Mouse (Mus musculus) heart, embryonic 16.5 days (tissue): ENCODE data around the gene Def8. TPM values are rescaled to one million over a fixed set of nuclear protein-coding genes. Genes with fewer than 3 reads are reported as not detected.

Experiments used
- ATAC-seq: fragments of 200-750 bp; cut with Nextera tagmentation; replicated peaks from 2 replicates; pipeline ENCODE4 v1.8.0; 2017; ENCODE audit warnings: moderate number of reproducible peaks; ENCODE audit not compliant: insufficient read depth, low FRiP score; ENCODE audit errors: extremely low read depth
- H3K27ac ChIP-seq: fragments of 300-500 bp; sonication (generic); 2 replicates; pipeline ENCODE4 v1.5.1; 2014; ENCODE audit warnings: mild to moderate bottlenecking, low read length, control low read depth, moderate library complexity
- H3K27me3 ChIP-seq: fragments of 300-500 bp; sonication (generic); 2 replicates; pipeline ENCODE4 v1.6.1; 2014; ENCODE audit warnings: low read length, mixed read lengths; ENCODE audit not compliant: control insufficient read depth, insufficient read depth
- H3K36me3 ChIP-seq: fragments of 300-500 bp; sonication (generic); 2 replicates; pipeline ENCODE4 v1.6.1; 2014; ENCODE audit not compliant: control insufficient read depth, insufficient read depth
- H3K4me1 ChIP-seq: fragments of 300-500 bp; sonication (generic); 2 replicates; pipeline ENCODE4 v1.6.1; 2014; ENCODE audit warnings: low read length, mixed read lengths; ENCODE audit not compliant: control insufficient read depth, insufficient read depth
- H3K4me2 ChIP-seq: fragments of 300-500 bp; sonication (generic); 2 replicates; pipeline ENCODE4 v1.6.1; 2014; ENCODE audit warnings: low read depth, mild to moderate bottlenecking, control low read depth, low read length
- H3K4me3 ChIP-seq: fragments of 300-500 bp; sonication (generic); 2 replicates; pipeline ENCODE4 v1.5.1; 2014; ENCODE audit warnings: mild to moderate bottlenecking, control low read depth, low read length
- H3K9ac ChIP-seq: fragments of 300-500 bp; sonication (generic); 2 replicates; pipeline ENCODE4 v1.6.1; 2014; ENCODE audit warnings: low read length, control low read depth
- H3K9me3 ChIP-seq: fragments of 300-500 bp; sonication (generic); replicated peaks from 2 replicates; pipeline ENCODE4 v1.6.1; 2016; ENCODE audit warnings: low read length; ENCODE audit not compliant: control insufficient read depth
- WGBS: fragments of 180-500 bp; shearing (Covaris S2); extraction: QIAGEN DNeasy Blood & Tissue Kit; methylation state at CpG from one replicate; pipeline ENCODE4 v1.1.7; 2014; 5-methylcytosine and 5-hydroxymethylcytosine counted together
- polyA plus RNA-seq: library from polyadenylated mRNA; unstranded; fragments of >200 nt; fragmentation: Nextera tagmentation; extraction: Ambion mirVana; gene quantifications from 2 replicates; pipeline ENCODE4 v1.2.1, GENCODE M21; 2015

The Def8 gene
- polyA plus RNA-seq: 31.3 and 31.8 TPM in 2 replicates

GRCm38 (mm10) chr8:123423441-123423840 lies at the start of gene Def8:
TSS of gene Def8 (plus strand) at chr8:123423527.
- Histone ChIP-seq H3K4me1 (peaks cover 3% of the 10 kb centered on the region; the same call in 1 of the 2 replicates), H3K27ac (no peak within 1 kb of the TSS)

GRCm38 (mm10) chr8:123374239-123374578 lies 49.1 kb upstream of the Def8 start:
- Histone ChIP-seq H3K4me1 (peaks cover 9% of the 10 kb centered on the region), H3K36me3 (0 out of 2 replicates have a peak, but pooled peaks cover 2% of the 10 kb centered on the region), H3K4me3 (peak overlapping the region; percentile 93), H3K9ac (peak overlapping the region; percentile 93), H3K27ac (peak overlapping the region; percentile 98), H3K4me2 (peak overlapping the region; percentile 84), H3K27me3 (no peaks in the 10 kb centered on the region), H3K9me3 (no peaks in the 10 kb centered on the region)
- peak; percentile 82 for ATAC-seq
- under 1% methylated on average over 20 of the region's 20 CpGs for WGBS

More at GRCm38 (mm10) chr8:123423441-123423840, at the start of gene Def8:
- H3K4me3 ChIP-seq: peak within 1 kb of the TSS; percentile 42
- H3K9me3 ChIP-seq: peaks cover 26% of the 10 kb centered on the region
- H3K27me3 ChIP-seq: no peaks in the 10 kb centered on the region
- no peak for ATAC-seq
- WGBS: 73% methylated on average over 7 of the region's 7 CpGs
- no peak within 1 kb of the TSS for H3K9ac ChIP-seq
- peak within 1 kb of the TSS; percentile 69 for H3K4me2 ChIP-seq
- H3K36me3 ChIP-seq: no peaks in the 10 kb centered on the region

- Histone ChIP-seq H3K27me3 (no peaks in the 10 kb centered on the region), H3K9ac (no peak overlapping the region), H3K9me3 (no peaks in the 10 kb centered on the region), H3K36me3 (0 out of 2 replicates have a peak, but pooled peaks cover 4% of the 10 kb centered on the region), H3K4me2 (no peak overlapping the region), H3K27ac (no peak overlapping the region), H3K4me1 (peaks cover 9% of the 10 kb centered on the region), H3K4me3 (no peak overlapping the region)
- WGBS: 84% methylated on average over 10 of the region's 10 CpGs
- ATAC-seq: no peak
Measured at GRCm38 (mm10) chr8:123375701-123376100, 47.6 kb upstream of the Def8 start.

- Histone ChIP-seq H3K27me3 (no peaks in the 10 kb centered on the region), H3K4me2 (no peak overlapping the region), H3K36me3 (0 out of 2 replicates have a peak, but pooled peaks cover 4% of the 10 kb centered on the region), H3K4me1 (peaks cover 9% of the 10 kb centered on the region), H3K9ac (no peak overlapping the region), H3K27ac (no peak overlapping the region), H3K4me3 (no peak overlapping the region), H3K9me3 (no peaks in the 10 kb centered on the region)
- 75% methylated on average over 8 of the region's 8 CpGs for WGBS
- ATAC-seq: no peak
Measured at GRCm38 (mm10) chr8:123376106-123376505, 47.2 kb upstream of the Def8 start.

GRCm38 (mm10) chr8:123381711-123382110 lies 41.6 kb upstream of the Def8 start:
- Histone ChIP-seq H3K9ac (no peak overlapping the region), H3K27ac (no peak overlapping the region), H3K9me3 (no peaks in the 10 kb centered on the region), H3K36me3 (peaks cover 48% of the 10 kb centered on the region), H3K27me3 (no peaks in the 10 kb centered on the region), H3K4me1 (no peaks in the 10 kb centered on the region), H3K4me2 (no peak overlapping the region), H3K4me3 (no peak overlapping the region)
- 87% methylated on average over 4 of the region's 4 CpGs for WGBS
- no peak for ATAC-seq

- 68% methylated on average over 8 of the region's 8 CpGs for WGBS
- Histone ChIP-seq H3K4me2 (no peak overlapping the region), H3K9me3 (no peaks in the 10 kb centered on the region), H3K4me1 (no peaks in the 10 kb centered on the region), H3K27me3 (no peaks in the 10 kb centered on the region), H3K9ac (no peak overlapping the region), H3K27ac (no peak overlapping the region), H3K4me3 (no peak overlapping the region), H3K36me3 (peaks cover 48% of the 10 kb centered on the region)
- no peak; the same call in 1 of the 2 replicates for ATAC-seq
Measured at GRCm38 (mm10) chr8:123382516-123382915, 40.8 kb upstream of the Def8 start.

- H3K4me3 ChIP-seq: no peak overlapping the region
- H3K36me3 ChIP-seq: peaks cover 58% of the 10 kb centered on the region
- no peaks in the 10 kb centered on the region for H3K27me3 ChIP-seq
- H3K4me1 ChIP-seq: no peaks in the 10 kb centered on the region
- no peak overlapping the region for H3K9ac ChIP-seq
- no peak for ATAC-seq
- no peak overlapping the region for H3K27ac ChIP-seq
- no peaks in the 10 kb centered on the region for H3K9me3 ChIP-seq
- WGBS: 60% methylated on average over 9 of the region's 9 CpGs
- H3K4me2 ChIP-seq: no peak overlapping the region
Measured at GRCm38 (mm10) chr8:123384883-123385540, 38.3 kb upstream of the Def8 start.

- no peaks in the 10 kb centered on the region for H3K4me1 ChIP-seq
- H3K4me2 ChIP-seq: no peak overlapping the region
- no peak overlapping the region for H3K4me3 ChIP-seq
- H3K9ac ChIP-seq: no peak overlapping the region
- H3K36me3 ChIP-seq: peaks cover 68% of the 10 kb centered on the region
- ATAC-seq: no peak
- no peak overlapping the region for H3K27ac ChIP-seq
- no peaks in the 10 kb centered on the region for H3K27me3 ChIP-seq
- H3K9me3 ChIP-seq: no peaks in the 10 kb centered on the region
- WGBS: 79% methylated on average over 3 of the region's 3 CpGs
Measured at GRCm38 (mm10) chr8:123387041-123387440, 36.3 kb upstream of the Def8 start.

- Histone ChIP-seq H3K4me1 (no peaks in the 10 kb centered on the region), H3K9ac (no peak overlapping the region), H3K4me3 (no peak overlapping the region), H3K27me3 (no peaks in the 10 kb centered on the region), H3K4me2 (no peak overlapping the region), H3K9me3 (no peaks in the 10 kb centered on the region), H3K27ac (no peak overlapping the region), H3K36me3 (peaks cover 69% of the 10 kb centered on the region)
- WGBS: 78% methylated on average over 8 of the region's 8 CpGs
- no peak for ATAC-seq
Measured at GRCm38 (mm10) chr8:123387801-123388200, 35.5 kb upstream of the Def8 start.
